Mouse (Mus musculus) liver, postnatal 0 days (tissue): ENCODE data around the gene Rwdd2a.

ENCODE experiments used
- CTCF ChIP-seq: sonication (generic); IDR thresholded peaks from 2 replicates; pipeline ENCODE4 v1.5.1; 2016; ENCODE audit warnings: antibody characterized with exemption, low read depth
- EP300 ChIP-seq: IDR thresholded peaks from 2 replicates; pipeline ENCODE4 v1.6.1; 2016; ENCODE audit warnings: antibody characterized with exemption, low read depth, mild to moderate bottlenecking

- TF ChIP-seq CTCF (no peak), EP300 (no peak)
These were observed 845 bp upstream of the Rwdd2a start for GRCm38 (mm10) chr9:86570946-86571345.
